ENCODE assay signal across 13 mouse cellular contexts in genomic region chr6:8141881-8142280, GRCm38 (mm10). TPM values are rescaled to one million over a fixed set of nuclear protein-coding genes. Genes with fewer than 3 reads are reported as not detected.
DNase-seq lines count a peak whose midpoint lies in the region; ATAC-seq lines count a peak whose summit lies in the region.
"Had no signal": no experiment of that assay in that cellular context is flagged by ENCODE, and none has a peak within 500 bp of the region (broad histone marks: within the 10 kb centered on the region; RNA-seq: fewer than 3 reads in every experiment).

No protein-coding gene starts in this region.

- peak; percentile 4 for DNase-seq in CD4-positive, CD25-positive, alpha-beta regulatory T cell, adult 2 months (ENCODE audit: low read depth, low spot score)
- peak; percentile 7 for DNase-seq in lung, postnatal 10 days
- no peak for DNase-seq in lung, adult 18-20 months
- DNase-seq in c-Kit-positive CD71-positive TER-119-positive erythroid progenitor cells, embryonic 14.5 days (ENCODE audit: low spot score), result peak; percentile 1
- DNase-seq in mesoderm, embryonic 11.5 days (ENCODE audit: low read depth, low spot score), result peak; percentile 46
- DNase-seq in left cerebral cortex, adult 18-20 months (ENCODE audit: low spot score in 2 of 2), result no peak
- DNase-seq in cerebellum, adult 8-10 months, result no peak
- DNase-seq: layer of hippocampus, adult 9-11 months had no signal

- ATAC-seq in CD4-positive, CD25-positive, alpha-beta regulatory T cell, adult 4 months, result no peak
- ATAC-seq: activated CD4-positive, CD25-positive, alpha-beta regulatory T cell, adult 4 months; intestine, embryonic 15.5 days had no signal

RNA-seq across cellular contexts. Expression of gene Col28a1, which starts 50.5 kb away (rescaled TPM):
- not detected for polyA plus RNA-seq in CD4-positive, CD25-positive, alpha-beta regulatory T cell, adult 4 months (2017; shearing (Covaris generic))
- total RNA-seq in left cerebral cortex, adult 18-20 months (2021), result under 1 TPM; 0.45 to 0.49 TPM
- polyA plus RNA-seq: activated CD4-positive, CD25-positive, alpha-beta regulatory T cell, adult 4 months; liver, adult 2 months; midbrain, embryonic 12.5 days had no signal

Comparison
In these comparisons a context has a peak if more than half of its experiments do, and no peak if none do; other contexts are left out.
1. DNase-seq: peak in CD4-positive, CD25-positive, alpha-beta regulatory T cell, adult 2 months (single experiment), lung, postnatal 10 days (single experiment), c-Kit-positive CD71-positive TER-119-positive erythroid progenitor cells, embryonic 14.5 days (single experiment) and mesoderm, embryonic 11.5 days (single experiment); none in lung, adult 18-20 months (0 of 2), left cerebral cortex, adult 18-20 months (0 of 2) and cerebellum, adult 8-10 months (single experiment).